Mouse (Mus musculus) adrenal gland, postnatal 4 days (tissue): ENCODE data around the gene Phgr1. TPM values are rescaled to one million over a fixed set of nuclear protein-coding genes. Genes with fewer than 3 reads are reported as not detected.
A peak's percentile ranks its signal among the peaks of the same experiment; 100 is the strongest.

Source experiments
- DNase-seq, 2 experiments: peaks; one replicate each; pipeline ENCODE4 v3.0.0; 2021 to 2022; ENCODE audit warnings: low spot score in 2 of 2, mixed read lengths in 2 of 2
- total RNA-seq, 2 experiments: library from RNA; stranded (reverse); gene quantifications; 2 replicates each; pipeline ENCODE4 v1.2.3; 2021

The Phgr1 gene
- total RNA-seq, 2 experiments from 2014 or later = not detected

DNA sequence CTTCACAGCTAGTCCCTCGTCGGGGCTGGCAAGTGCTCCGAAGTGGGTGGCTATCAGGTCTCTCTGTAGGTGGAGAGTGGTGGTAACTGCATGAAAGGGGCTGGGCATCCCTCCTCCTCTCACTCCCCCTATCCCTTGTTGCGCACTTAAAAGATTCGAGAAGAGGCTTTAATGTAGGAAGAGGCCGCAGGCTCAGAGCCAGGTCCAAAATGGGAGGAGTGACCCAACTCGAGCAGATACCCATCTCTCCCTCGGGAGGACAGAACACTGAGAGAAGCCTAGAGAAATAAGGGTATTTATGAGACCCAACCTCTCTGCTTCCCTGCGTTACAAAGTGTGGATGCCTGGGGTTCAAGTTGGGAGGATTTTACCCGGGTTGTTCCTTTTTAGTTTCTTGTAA lies 6.5 kb downstream of the Phgr1 start:
- DNase-seq = no peak

- DNase-seq = peak; percentile 88 to 89
These were observed 7.2 kb downstream of the Phgr1 start, which contains the start of gene Disp2 for GRCm38 (mm10) chr2:118779504-118780480. Gene Disp2 (plus strand): TSS chr2:118779719.

DNA sequence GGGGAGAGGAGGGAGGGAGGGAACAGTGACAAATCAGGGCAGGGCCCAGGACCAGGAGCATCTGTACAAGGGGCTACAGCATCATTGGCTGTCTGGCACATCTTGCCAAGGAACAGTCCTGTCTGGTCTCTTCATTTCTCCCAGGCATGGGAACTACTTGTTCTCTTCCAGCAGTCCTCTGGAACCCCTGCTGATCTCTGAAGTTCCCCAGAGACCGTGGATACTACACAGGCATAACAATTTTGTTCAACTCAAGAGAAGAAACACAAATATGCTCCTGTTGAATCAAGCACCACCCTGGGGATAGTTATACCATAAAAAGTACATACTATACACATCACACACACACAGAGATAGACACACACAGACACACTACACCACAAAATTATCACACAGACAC lies 8.5 kb downstream of the Phgr1 start:
- no peak for DNase-seq

GRCm38 (mm10) chr2:118782303-118782702 lies 9.7 kb downstream of the Phgr1 start:
- no peak for DNase-seq

GRCm38 (mm10) chr2:118783093-118783492 lies 10.5 kb downstream of the Phgr1 start:
- no peak for DNase-seq

DNA sequence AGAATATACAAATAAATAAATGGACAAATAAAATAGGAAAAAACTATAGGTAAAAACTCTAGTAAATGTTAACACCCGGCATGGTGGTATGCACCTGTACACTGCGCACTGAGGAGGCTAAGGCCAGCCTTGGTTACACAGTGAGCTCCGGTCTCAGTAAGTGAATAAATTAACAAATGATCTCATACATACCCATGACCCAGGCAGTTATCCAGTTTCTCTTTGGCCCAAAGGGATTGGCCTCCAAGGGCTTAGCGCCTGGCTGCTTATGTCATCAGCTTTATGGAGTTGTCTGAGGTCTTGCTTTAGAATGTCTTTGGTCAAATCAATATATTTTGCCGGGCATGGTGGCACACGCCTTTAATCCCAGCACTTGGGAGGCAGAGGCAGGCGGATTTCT lies 11.1 kb downstream of the Phgr1 start:
- no peak for DNase-seq

DNA sequence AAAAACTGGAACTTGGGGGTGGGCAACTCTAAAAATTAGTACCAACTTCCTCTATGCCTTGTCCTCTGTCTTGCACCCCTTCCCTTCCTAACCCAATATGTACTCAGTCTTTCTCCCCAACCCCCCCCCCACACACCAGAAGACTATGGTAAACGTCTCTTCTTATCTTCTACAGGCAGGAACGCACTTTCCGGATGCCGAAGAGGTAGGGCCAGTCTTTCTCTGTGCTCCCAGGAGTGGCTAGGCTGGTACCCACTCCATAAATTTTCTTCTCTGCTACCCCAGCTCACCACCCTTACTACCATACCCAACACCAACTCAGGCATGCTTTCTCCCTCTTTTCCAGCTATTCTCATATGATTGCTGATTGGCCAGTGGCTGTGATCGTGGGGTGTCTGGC lies 14.0 kb downstream of the Phgr1 start:
- DNase-seq = no peak

DNA sequence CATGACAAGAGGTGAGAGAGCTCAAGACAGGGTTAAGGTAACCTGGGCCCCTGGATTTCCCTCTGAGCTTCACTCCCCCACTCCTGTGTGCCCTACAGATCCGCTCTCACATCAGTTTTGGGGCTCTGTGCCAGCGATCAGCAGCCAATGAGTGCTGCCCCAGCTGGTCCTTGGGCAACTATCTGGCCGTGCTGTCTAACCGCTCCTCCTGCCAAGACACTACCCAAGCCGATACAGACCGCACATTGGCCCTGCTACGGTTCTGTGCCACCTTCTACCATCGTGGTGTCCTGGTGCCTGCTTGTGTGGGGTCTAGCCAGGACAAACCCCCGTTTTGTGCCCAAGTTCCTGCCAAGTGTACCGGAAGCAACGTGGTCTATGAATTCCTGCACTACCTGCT lies 16.9 kb downstream of the Phgr1 start:
- DNase-seq = no peak

- DNase-seq = no peak
These were observed 17.6 kb downstream of the Phgr1 start for GRCm38 (mm10) chr2:118790221-118790550.

DNA sequence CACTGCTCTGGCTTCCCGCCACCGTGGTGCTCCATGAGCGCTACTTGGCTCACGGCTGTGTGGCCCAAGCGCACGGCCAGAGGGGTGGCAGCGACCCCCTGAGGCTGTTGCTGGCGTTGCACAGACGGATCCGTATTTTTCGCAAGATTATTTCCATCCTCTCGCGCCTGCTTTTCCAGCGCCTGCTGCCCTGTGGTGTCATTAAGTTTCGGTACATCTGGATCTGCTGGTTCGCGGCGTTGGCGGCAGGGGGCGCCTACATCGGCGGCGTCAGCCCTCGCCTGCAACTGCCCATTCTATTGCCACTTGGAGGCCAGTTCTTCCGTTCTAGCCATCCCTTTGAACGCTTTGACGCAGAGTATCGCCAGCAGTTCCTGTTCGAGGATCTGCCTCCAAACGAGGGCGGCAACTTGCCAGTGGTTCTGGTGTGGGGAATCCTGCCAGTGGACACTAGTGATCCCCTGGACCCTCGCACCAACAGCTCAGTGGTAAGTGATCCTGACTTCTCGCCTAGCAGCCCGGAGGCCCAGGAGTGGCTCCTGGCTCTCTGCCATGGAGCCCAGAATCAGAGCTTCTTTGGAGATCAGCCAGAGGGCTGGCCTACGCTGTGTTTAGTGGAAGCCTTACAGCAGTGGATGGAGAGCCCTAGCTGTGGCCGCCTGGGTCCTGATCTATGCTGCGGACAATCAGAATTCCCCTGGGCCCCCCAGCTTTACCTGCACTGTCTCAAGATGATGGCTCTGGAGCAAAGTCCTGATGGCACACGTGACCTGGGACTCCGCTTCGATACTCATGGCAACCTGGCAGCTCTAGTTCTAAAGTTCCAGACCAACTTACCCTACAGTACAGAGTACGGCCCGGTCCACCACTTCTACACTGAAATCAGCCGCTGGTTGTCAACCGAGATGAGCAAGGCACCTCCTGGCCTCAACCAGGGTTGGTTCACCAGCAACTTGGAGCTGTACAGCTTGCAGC lies 18.3 kb downstream of the Phgr1 start:
- DNase-seq = peak; percentile 34 to 49

GRCm38 (mm10) chr2:118791591-118792258 lies 19.2 kb downstream of the Phgr1 start:
- DNase-seq = no peak

GRCm38 (mm10) chr2:118792259-118792613 lies 19.7 kb downstream of the Phgr1 start:
- DNase-seq = no peak

DNA sequence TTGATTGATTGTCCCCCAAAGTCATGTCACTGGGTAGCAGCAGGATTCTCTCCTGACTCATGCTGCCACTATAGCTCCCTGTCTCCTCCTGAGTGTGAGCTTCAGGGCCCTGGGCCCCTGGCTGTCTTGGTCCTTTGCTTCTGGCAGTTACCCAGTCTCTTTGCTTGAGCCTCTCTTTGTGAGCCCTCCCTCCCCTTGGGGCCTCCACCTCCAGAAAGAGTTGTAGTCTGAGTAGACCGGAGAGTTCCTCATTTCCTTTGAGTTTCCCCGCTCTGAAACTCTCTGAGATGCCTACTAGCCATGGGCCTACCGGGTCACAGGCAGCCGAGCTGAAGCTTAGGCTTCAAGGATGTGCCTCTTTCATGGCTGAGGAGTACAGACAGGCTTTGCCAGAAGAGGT lies 21.1 kb downstream of the Phgr1 start:
- DNase-seq = no peak

DNA sequence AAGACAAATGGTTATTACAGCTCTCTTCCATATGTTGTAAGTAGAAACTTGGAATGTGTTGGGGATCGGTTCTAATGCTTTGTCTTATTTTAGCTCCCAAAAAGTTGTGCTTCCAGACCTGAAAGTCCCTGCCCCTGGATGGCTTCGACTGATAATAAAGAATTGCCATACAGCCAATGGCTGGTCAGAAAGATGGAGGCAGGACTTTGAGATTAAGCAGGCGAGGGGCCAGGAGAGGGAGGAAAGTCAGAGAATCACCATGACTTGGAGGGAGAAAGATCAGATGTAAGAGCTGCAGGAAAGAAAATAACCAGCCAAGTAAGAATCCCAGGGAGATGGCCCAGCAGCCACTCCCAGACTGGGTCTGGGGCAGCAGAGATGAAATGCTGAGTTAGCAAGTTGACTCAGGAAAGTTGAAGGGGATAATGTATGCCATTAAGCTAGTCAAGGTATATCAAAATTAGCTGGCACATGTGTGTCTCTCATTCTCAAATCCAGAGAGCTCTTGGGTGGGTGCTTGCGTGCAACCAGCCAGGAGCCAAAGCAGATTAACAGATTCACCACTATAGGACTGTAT lies 30.1 kb downstream of the Phgr1 start:
- no peak for DNase-seq

DNA sequence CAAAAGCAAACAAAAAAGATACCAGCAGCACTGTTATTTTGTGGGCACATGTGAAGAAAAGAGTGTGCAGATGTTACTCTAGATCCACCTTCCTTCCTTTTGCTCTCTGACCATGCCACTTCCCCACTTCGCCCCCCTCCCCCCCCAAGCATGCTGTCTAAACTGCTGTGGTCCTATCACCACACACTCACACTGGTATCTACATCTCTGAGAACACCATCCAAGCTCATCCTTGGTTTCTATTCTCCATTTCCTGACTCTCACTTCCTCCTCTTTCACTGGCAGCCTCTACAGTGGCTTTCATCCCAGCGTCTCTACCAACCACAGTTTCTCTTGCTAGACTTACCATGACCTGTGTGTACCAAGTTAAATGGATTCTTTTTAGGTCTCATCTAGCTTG lies 31.9 kb downstream of the Phgr1 start:
- DNase-seq = no peak

DNA sequence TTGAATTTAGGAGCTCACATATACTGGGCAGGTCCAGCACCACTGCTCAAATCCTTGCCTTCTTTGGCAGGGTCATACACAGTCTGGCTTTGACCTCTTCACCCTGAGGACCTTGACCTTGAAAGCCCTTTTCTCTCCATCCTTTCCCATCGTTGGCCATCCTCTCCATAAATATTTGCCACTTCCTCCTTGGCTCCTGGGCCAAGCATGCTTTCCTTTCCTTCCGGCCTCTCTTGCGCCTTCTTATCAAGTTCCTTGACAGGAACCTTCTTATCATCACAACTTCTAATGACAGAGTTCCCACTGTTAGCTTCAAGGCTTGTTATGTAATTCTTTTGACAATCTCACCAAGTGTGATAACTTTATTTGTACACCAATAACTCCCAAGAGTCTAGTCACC lies 32.6 kb downstream of the Phgr1 start:
- no peak for DNase-seq

DNA sequence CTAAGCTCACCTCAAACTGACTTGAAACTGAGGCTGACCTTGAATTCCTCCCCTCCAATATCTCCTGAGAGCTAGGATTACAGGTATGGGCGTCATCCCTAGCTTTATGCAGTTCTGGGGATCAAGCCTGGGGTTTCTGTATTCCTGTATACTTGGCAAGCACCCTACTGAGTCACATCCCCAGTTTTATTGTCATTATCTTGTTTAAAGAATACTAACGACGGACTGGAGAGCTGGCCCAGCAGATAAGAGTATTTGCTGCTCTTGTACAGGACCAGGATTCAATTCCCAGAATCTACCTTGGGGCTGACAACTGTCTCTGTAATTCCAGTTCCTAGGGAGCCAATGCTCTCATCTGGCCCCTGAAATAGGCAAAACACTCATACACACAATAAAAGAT lies 33.2 kb downstream of the Phgr1 start:
- DNase-seq = no peak

DNA sequence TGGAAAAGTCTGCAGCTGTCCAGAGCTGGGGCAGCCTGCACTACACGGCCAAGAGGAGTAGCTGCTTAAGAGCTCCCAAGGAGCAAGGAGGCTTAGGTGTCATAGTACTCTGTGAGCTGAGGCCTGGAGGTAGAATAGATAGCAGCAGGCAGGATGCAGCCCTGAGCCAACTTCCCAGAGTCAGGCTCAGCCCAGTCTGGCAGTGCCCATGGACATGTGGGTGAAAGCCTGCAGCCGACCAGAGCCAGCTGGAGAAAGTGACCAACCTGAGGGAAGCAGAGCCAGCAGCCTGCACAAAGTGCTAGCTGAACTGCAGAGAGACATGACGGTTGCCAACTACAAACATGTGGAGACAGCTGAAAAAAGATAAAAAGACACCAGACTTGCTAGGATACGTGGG lies 34.3 kb downstream of the Phgr1 start:
- DNase-seq = no peak

- no peak for DNase-seq
These were observed 38.3 kb downstream of the Phgr1 start for GRCm38 (mm10) chr2:118810861-118811260.

DNA sequence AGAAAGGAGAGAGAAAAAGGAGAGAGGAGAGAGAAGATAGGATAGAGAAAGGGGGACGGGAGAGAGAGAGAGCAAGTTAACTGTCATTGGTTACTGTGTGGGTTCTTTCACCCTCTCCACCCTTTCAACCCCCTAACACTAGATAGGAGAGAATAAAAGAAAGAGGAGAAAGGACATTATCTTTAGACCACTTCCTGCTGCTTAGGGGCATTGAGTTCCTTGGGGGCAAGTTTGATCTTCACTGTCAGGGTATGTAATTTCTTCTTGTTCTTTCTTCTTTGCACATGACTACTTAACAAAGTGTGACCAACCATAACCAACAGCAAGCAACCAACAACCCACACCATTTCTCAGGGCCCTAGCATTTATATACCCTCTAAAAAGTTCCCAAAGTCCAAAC lies 40.2 kb downstream of the Phgr1 start:
- DNase-seq = no peak
